Mouse (Mus musculus) spleen, adult 18-20 months (tissue): ENCODE data around the gene Gpr89.

ENCODE experiments used
- DNase-seq, 2 experiments: peaks; one replicate each; pipeline ENCODE4 v3.0.0; 2022; ENCODE audit warnings: mixed read lengths in 2 of 2

The Gpr89 gene

GRCm38 (mm10) chr3:96904851-96905541 is at the start of gene Gpr89:
TSS of gene Gpr89 (minus strand) at chr3:96905346.
- peak; percentile 86 to 91 for DNase-seq

- DNase-seq = no peak
Measured at GRCm38 (mm10) chr3:96953489-96954233, 48.5 kb upstream of the Gpr89 start.

GRCm38 (mm10) chr3:96942706-96943105 is 37.6 kb upstream of the Gpr89 start:
- no peak for DNase-seq

- peak; percentile 47 to 75 for DNase-seq
Measured at GRCm38 (mm10) chr3:96938738-96939137, 33.6 kb upstream of the Gpr89 start.

GRCm38 (mm10) chr3:96937606-96938005 is 32.5 kb upstream of the Gpr89 start:
- no peak for DNase-seq

- no peak for DNase-seq
Measured at GRCm38 (mm10) chr3:96936241-96936640, 31.1 kb upstream of the Gpr89 start.

- DNase-seq = no peak
Measured at GRCm38 (mm10) chr3:96931261-96931681, 26.1 kb upstream of the Gpr89 start.

GRCm38 (mm10) chr3:96925920-96926319 is 20.8 kb upstream of the Gpr89 start, which contains the start of gene Gja8:
TSS of gene Gja8 (minus strand) at chr3:96926020.
- no peak for DNase-seq

GRCm38 (mm10) chr3:96924631-96925030 is 19.5 kb upstream of the Gpr89 start:
- DNase-seq = no peak

- no peak for DNase-seq
Measured at GRCm38 (mm10) chr3:96920991-96921390, 15.8 kb upstream of the Gpr89 start.

- DNase-seq = no peak
Measured at GRCm38 (mm10) chr3:96905592-96905991, 446 bp upstream of the Gpr89 start.

GRCm38 (mm10) chr3:96904393-96904792 is 753 bp downstream of the Gpr89 start, which contains the start of gene Gja5:
TSS of gene Gja5 (plus strand) at chr3:96904693.
- no peak for DNase-seq

- no peak for DNase-seq
Measured at GRCm38 (mm10) chr3:96902336-96902999, 2.7 kb downstream of the Gpr89 start.

GRCm38 (mm10) chr3:96883690-96884089 is 21.5 kb downstream of the Gpr89 start:
- no peak for DNase-seq

- DNase-seq = no peak
Measured at GRCm38 (mm10) chr3:96882061-96882849, 22.9 kb downstream of the Gpr89 start.

GRCm38 (mm10) chr3:96881557-96881956 is 23.6 kb downstream of the Gpr89 start:
- no peak for DNase-seq

GRCm38 (mm10) chr3:96880385-96880784 is 24.8 kb downstream of the Gpr89 start:
- no peak for DNase-seq

GRCm38 (mm10) chr3:96879536-96879935 is 25.6 kb downstream of the Gpr89 start:
- no peak for DNase-seq

GRCm38 (mm10) chr3:96874808-96875571 is 30.2 kb downstream of the Gpr89 start:
- DNase-seq = no peak

- no peak for DNase-seq
Measured at GRCm38 (mm10) chr3:96872501-96872900, 32.6 kb downstream of the Gpr89 start.

- DNase-seq = no peak
Measured at GRCm38 (mm10) chr3:96871070-96871469, 34.1 kb downstream of the Gpr89 start.

GRCm38 (mm10) chr3:96870270-96870669 is 34.9 kb downstream of the Gpr89 start:
- DNase-seq = no peak
